Mouse (Mus musculus): ENCODE measurements around the gene Adh1.
A peak's percentile ranks its signal among the peaks of the same experiment; 100 is the strongest.

The Adh1 gene

DNA sequence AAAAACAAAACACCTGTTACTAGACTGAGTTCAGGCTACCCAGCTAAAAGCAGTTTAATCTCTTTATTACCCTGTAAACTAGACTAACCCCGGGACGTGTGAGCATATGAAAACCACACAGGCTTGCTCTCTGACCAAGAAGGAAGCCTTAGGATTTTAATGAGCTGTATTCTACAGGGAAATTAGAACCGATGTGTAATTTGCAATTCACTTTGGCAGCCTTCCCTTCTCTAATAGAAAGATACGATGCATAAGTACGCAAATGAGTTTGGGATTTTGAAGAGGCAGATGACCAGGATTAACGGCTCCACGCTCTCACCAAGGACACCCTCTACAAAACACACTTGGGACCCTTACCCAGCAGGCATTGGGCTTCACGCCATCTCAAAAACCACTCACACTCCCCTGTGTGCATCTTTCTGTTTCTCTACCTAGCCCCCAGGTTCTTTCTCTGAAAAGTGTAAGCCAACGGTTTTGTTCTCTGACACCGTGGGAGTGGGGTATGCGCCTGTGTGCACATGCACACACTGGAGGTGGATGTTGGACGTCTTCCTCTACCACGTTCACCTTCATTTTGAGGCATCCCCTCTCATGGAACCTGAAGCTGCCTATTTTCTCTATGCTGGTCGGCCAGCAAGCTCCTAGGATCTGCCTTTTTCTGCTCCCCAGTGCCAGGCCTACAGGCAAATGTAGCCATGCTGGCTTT, 18.6 kb upstream of the Adh1 start:
- DNase-seq = no peak

DNA sequence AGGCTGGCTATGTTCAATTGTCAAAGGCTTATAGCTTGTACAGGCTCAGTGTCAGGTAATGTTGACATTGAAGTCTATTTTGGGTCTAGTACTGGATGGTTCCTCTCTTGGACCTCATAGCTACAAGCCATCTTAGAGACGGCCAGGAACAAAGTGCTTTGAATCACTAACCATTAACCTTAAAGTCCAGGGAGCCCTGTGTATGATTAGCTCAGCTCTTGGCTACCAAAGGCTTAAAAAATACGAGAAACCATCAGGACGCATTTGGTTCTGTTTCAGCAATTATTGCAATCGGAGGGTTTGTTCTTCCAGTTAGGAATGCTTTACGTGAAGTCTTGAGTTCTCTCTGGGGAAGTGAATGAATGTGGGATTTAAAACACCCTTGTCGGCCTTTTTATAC, 17.9 kb upstream of the Adh1 start:
- peak; percentile 72 to 86 for DNase-seq

DNA sequence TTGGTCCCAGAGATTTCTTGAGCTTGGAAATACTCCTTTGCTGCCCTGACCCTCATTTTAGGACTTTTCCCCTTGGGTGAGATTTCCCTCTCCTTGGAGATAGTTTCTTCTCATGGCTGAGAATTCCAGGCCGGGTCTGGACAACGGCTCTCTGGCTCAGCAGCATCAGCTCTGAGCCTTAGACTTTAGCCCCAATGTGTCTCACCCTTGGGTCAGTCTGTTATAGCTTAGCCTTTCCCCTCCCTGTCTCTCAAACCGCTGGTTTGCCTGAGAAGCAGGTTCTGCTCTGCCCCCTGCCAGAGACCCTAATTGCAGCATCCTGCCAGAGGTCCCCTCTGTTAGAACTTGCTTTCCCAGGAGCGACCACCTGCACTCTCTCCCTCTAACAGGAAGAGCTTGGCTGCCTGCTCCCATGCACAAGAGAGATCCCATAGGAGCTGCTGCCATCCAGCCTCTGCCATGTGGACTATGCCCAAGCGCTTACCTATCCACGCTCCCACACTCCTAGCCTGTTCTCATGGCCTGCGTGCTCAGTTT, 16.4 kb upstream of the Adh1 start:
- DNase-seq = peak; percentile 54 to 59

DNA sequence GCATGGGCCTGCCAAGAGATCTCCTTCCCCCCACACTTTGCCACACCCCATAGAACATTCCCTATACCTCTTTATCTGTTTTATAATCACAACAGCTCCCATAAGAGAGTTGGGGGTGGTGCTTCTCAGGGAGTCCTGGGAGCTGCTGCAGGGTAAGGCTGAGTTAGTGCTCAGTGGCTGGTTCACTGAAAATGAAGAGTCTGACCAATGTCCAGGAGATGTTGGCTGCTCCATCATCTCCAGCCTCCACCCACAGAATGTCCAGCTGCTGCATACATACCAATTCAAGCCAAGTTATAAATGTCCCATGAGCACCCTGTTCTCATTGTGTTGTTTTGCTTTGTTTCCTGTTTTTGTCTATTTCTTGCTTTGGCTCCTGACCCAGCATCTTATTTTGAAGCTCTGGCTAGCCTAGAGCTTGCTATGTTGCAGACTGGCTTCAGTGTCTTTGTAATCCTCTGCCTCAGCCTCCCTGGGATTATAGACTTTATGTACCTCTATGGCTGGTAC, 14.2 kb upstream of the Adh1 start:
- no peak for DNase-seq

DNA sequence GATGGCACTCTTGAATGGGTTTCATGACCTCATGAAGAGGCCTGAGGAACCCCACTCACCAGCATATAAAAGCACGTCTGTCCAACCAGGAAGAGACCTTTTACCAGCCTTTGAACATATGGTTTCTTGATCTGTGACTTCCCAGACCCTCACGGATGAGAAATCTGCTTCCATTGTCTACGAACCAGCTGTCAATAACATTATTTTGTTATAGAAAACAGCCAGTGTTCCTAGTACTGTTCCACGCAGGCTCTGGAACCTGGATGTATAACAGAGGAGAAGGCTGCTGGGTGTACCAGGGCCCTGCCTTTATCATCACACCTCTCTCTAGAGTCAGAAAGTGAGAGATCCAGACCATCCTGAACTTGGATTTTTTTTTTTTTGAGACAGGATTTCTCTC, 13.6 kb upstream of the Adh1 start:
- DNase-seq = no peak

DNA sequence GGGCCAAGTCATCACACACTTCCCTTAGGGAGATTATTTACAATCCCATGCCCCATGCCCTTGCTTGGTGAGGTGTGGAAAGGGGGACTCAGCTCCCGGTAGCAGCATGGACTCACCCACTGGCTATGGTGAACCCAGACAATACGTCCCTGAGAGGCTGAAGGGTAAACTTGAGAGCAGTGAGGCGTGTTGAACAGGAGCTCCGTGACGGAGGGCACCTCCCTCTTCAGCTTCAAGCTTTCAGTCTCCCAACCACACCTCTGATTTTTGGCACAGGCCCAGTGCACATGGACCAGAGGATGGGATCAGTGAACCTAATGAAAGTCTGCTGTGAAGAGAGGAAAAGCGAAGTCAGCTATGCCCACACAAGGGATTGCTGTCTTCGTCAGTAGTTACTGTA, 12.8 kb upstream of the Adh1 start:
- peak; percentile 94 to 95 for DNase-seq

DNA sequence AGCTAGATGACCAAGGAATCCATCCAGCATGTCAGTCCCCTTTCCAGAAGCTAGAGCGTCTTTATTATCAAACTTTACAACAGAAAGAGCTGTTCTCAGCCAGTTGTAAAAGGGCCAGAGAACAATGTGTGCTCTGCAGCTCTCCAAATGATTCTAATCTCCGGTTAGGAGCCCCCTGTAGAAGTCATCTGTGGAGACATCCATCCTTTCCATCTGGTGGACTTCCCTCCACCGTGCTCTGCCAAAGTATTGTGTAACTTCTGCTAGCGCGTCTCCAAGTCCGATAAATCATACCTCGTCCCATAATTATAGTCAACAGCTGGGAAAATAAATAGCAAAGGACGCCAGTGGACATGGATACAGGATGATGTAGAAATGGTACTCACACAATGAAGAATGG, 12.0 kb upstream of the Adh1 start:
- no peak for DNase-seq

DNA sequence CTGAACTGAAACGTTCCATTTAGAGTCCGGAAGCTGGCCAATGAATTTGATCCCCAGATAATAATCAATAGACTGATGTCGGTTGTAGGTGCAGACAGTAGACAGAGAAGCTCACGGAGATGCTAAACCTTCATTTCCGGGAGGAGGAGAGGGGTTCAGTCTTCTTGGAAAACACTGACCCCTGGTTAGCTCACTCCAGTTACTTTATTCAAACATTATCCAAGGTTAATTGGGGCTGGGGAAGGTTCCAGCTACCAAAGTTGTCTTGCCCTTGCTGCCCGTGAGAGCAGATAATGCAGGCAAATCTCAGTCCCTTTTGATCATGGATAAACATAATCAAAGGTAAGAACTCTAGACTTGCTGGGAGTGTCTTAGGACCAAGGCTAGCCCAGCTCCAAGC, 9.6 kb upstream of the Adh1 start:
- DNase-seq = peak in 1 of 2 experiments; percentile 54

DNA sequence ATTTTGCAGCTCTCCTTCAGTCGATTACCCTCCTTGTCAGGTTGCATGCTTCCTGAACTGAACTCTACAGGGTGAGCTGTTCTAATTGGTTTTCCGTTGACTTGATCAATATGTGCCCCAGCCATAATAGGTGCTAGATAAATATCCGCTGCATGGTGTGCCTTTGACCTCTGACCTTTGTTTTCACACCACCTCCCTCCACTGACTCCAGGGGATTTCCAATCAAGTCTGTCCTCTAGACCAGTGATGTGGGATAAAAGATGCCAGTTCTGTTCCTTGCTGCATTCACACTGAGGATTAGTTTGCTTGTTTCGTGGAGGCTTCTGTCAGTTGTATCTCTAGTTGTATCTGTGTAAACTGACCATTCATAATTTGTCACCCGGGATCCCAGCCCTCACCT, 6.6 kb upstream of the Adh1 start:
- DNase-seq = no peak

DNA sequence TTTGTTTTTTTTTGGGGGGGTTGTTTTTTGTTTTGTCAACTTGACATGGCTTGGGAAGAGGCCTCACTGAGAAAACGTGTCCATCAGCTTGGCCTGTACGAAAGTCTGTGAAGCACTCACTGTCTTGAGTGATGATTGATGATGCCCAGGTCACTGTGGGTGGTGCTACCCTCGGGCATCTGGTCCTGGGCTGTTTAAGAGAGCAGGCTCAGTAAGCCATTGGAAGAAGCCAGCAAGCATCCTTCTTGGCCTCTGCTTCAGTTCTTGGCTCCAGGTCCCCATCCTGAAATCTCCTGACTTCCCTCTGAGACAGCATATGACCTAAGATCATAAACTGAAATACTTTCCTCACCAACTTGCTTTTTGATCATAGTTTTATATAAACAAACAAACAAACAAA, 5.4 kb upstream of the Adh1 start:
- no peak for DNase-seq

DNA sequence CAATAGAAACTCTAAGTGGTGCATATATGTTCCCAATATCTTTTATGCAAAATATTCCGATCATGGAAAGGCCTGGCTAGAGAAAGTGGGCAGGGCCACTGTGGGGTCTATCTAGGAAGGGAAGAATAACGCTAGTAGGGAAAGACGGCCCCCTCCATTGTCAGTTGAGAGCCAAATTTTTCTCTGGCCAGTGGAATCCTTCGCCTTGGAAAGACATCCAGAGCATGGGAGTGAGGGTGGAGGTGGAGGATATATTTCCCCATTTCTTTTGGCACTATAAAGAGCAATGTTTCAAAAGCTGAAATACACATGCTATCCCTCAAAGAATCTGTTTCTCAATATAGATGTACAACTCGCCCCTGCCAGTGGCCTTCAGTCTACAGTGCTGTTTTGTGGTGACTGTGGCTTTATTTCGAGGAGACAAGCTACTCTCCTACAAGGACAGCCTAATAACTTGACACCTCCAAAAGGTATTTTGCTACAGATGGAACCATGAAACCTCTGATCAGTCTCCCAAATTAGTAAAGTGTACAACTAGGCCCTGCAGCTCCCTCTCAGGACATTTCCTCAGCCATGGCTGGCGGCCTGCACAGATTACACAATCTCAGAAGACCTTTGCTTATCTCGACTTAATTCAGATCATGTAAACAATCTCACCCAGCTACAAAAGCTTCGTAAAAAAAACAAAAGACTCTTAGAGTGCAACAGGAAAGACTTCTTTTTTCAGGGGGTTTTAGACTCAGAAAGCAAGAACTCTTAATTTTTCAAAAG, 4.8 kb upstream of the Adh1 start:
- DNase-seq = no peak

DNA sequence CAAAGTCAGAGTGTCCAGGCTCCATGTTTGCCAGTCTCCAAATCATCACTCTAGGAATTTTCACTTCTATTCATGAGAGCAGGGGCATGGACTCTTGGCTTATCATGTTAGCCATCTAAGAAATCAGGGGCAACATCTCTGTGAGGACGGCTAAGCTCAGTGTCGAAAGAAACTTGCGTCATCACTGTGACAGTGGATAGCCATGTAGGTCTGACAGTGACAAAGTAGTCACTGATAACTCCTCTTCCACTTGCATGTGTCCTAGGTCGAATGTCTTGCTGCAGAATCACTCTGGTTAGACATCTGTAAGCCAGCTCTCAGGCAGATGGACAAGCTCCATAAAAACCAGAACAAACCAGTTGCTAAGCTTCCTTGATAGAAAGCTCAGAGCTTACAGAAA, 1.8 kb downstream of the Adh1 start:
- no peak for DNase-seq

DNA sequence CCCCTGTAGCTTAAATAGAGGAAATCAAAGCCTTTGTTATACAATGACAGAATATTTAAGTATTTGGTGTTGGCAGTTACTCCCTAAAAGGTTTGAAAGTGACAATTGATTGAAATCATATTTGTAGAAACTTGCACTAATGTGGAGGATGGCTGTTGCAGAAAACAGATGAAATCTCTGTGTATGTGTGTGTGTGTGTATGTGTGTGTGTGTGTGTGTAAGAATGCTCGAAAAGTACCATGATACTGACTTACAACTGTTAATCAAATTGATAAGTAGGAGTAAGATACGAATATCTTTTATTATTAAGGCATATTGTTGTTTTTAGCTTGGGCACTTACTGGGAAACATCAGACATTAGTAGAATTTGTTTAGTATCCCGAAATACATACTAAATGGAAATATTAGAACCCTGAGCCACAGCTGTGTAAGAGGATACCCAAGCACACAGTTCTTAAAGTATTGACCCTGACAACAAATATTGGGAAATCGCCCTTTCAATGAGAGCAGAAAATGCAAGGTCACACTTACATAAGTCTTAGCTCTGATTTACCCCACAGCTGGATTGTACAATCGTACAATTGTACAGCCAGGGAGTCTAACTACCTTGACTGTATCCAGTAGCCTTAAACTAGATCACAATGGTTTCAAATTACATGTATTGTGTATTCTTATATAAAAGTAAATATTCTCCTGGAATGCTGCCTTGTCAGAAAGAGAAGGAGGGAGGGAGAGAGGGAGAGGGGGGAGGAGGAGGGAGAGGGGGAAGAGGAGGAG, 2.6 kb downstream of the Adh1 start:
- no peak for DNase-seq

DNA sequence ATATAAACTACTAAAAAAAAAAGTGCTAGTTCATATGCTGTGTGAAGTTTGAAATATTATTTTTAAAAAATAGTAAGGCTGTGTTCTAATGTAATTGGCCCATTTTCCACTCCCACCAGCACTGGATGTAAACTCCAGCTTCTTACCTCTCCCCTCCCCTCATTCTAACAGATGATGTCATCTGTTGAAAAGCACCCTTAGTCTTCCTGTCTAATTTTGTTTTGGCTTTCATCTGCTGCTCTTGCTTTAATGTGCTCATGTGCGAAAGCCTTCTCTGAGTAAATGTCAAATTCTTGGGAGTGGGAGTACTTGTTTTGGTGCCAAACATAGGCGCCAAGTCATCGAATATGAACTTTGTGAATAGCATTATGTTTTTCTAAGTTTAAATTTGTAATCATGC, 3.9 kb downstream of the Adh1 start:
- no peak for DNase-seq

DNA sequence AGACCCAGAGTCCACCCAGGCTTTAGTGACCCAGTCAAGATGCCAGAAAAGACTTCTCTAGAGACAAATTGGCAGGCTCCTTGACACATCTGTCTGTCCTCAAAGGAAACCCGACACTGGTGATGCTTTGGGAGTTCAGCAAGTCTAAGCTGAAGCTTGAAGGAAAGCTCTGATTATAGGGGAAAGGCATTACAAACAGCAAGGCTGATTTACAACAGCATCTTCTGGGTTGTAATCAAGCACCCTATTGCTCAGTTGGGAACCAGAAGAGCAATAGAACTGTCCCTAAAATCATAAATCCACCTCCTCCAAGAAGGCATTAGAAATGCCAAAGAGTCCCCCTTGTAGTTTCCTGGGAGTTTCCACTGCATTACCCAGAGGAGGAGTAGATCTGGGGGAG, 9.7 kb downstream of the Adh1 start:
- no peak for DNase-seq

DNA sequence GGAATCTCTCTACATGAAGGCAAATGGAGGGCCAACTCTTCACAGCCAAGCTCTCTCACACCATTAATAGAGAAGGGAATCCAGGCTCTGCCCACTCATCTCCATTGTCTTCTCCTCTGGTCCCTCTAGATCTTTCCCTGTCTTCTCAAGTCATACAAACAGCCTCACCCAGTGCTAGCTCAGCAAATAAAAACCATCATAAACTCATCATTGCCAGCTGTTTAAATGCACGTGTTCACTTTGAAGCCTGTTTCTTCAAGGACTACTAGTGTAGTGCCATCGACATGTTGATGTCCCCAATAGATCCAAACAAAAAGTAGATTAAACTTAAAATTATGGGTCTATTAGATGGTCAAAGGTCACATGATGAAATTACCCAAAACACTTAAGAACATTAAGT, 10.5 kb downstream of the Adh1 start:
- DNase-seq = no peak

DNA sequence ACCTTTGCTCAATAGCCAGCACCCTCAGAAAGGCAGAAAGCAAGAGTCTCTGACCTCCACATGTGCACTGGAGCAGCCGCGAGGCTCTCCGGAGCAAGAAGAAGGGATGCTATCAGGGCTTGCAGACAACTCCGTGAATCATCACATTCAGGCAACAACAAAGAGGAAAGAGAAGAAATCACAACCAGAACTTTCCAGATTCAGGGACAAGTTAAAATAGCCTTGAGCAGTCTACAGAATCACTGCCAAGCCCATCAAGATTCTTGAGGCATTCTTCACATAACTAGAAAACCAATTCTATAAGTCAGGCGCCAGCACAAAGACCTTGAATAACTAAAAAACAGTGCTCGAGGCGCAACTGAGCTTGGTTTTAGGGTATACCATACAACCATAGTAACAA, 12.3 kb downstream of the Adh1 start:
- no peak for DNase-seq

DNA sequence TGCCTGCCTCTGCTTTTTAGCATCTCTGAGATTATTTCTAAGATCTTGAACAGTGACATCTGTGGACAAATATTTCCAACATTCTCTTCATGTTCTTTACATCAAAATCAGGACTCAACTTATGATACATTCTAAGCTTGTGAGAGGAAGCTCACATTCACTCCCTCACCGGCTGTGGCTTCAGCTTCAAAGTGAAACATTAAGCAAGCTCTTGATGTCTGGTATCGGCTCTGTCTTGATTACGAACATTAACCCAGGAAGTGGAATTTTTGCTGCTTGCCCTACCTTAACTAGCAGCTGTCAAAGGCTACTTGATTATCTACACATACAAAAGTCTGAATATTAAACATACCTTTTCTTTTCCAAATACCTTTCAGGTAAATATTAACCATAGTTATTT, 14.3 kb downstream of the Adh1 start:
- DNase-seq = no peak

DNA sequence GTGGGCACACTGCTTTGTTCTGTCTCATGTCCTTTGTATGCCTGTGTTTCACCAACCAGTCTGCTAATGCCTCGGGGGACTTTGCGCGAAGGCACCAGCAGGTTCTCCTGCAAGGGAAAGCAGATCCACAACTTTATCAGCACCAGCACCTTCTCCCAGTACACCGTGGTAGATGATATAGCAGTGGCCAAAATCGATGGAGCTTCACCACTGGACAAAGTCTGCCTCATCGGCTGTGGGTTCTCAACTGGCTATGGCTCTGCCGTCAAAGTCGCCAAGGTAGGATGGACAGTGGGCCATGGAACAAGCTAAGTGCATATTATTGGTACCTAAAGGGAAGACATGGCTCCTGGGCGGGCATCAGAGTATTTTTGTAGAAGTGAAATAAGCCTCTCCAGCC, 21.8 kb downstream of the Adh1 start:
- no peak for DNase-seq

DNA sequence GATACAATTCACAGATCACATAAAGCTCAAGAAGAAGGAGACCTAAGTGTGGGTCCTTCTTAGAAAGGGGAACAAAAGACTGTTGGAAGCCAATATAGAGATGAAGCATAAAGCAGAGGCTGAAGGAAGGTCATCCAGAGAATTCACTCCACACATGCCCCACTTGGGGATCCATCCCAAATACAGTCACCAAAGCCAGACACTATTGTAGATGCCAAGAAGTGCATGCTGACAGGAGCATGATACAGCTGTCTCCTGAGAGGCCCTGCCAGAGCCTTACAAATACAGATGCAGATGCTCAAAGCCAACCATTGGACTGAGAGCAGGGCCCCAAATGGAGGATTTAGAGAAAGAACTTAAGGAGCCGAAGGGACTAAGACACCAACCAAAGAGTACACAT, 23.0 kb downstream of the Adh1 start:
- DNase-seq = no peak

DNA sequence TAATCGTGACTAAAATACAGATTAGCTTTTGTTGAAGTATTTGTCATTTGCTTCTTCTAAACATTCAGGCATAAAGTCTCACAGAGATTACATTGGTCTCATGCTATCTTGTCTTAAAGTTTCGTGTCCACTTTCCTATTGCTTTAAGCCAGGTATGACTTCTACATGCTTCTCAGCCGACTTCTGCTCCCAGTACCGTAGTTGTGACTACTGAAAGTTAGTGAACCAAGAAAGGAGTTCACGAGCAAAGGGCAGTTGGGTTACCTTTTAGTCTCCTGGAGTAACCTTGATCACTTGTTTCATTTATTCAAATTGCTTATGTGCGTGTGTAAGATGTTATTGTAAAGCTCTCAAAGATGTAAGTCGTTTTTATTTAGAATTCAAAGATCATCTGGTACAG, 25.2 kb downstream of the Adh1 start:
- DNase-seq = peak in 1 of 2 experiments; percentile 30

DNA sequence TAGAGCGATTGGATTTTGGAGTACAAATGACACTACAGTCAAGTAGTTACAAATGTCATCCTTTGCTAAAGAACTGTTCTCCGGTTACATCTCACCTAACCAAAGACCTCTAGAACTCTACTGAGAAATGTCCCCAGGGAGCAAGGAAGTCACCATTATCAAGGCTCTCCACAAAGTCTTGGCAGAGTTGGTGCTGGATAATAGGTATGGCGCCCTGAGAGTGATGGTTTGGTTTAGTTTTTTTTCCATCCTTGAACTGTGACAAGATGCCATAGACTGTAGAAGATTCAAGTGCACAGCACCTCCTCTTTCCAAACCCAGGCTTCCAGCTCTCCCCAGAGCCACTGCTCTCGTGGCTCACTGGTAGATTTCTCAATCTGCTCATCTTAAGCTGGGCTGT, 26.9 kb downstream of the Adh1 start:
- DNase-seq = no peak

DNA sequence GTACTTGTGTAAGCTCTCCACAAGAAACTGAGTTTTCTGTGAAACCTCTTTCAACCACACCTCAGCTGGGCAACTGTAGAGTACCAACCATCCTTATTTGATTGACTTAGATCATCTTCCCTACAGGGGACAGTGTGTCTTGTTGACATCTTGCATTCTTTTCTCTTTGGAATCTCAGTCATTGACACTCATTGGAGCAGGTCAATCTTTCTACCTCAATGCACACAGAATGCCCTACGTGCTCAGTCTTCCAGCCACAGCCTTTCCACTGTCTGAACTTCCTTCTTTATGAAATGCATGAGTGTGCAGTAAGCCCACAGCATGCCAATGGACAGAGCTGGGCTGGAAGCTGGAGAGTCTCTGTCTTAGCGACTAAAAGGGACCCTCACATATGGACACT, 29.9 kb downstream of the Adh1 start:
- DNase-seq = peak in 1 of 2 experiments; percentile 40

All from kidney, adult 8-10 months (tissue).